Mouse (Mus musculus) gastrocnemius, adult 2 months (tissue): ENCODE measurements around the gene Hoxb1. TPM values are rescaled to one million over a fixed set of nuclear protein-coding genes. Genes with fewer than 3 reads are reported as not detected.
A peak's percentile ranks its signal among the peaks of the same experiment; 100 is the strongest.

ENCODE experiments used
- DNase-seq: peaks from one replicate; pipeline ENCODE4 v3.0.0; 2022
- H3K27ac ChIP-seq: fragments of 200-600 bp; 2 replicates; pipeline ENCODE4 v1.8.1; 2022; ENCODE audit warnings: mild to moderate bottlenecking
- H3K4me3 ChIP-seq: fragments of 200-600 bp; 2 replicates; pipeline ENCODE4 v1.8.1; 2022; ENCODE audit warnings: mild to moderate bottlenecking, moderate library complexity
- CTCF ChIP-seq: fragments of 200-600 bp; IDR thresholded peaks from 2 replicates; pipeline ENCODE4 v1.8.1; 2022; ENCODE audit warnings: antibody characterized with exemption, mild to moderate bottlenecking, moderate library complexity
- intact Hi-C: fragments of 180-260 bp; cut with DNase I; formaldehyde crosslinking; loops from one replicate; pipeline ENCODE4 v1.15.1; 2025
- microRNA-seq: library from miRNA; unstranded; fragments of <30 nt; microRNA quantifications from one replicate; pipeline ENCODE4 v1.2.0, GENCODE M21; 2021
- total RNA-seq, 2 experiments: library from RNA; stranded (reverse); gene quantifications; 2 replicates each; pipeline ENCODE4 v1.2.3; 2021

The Hoxb1 gene
- total RNA-seq, 2 experiments from 2014 or later: not detected

DNA sequence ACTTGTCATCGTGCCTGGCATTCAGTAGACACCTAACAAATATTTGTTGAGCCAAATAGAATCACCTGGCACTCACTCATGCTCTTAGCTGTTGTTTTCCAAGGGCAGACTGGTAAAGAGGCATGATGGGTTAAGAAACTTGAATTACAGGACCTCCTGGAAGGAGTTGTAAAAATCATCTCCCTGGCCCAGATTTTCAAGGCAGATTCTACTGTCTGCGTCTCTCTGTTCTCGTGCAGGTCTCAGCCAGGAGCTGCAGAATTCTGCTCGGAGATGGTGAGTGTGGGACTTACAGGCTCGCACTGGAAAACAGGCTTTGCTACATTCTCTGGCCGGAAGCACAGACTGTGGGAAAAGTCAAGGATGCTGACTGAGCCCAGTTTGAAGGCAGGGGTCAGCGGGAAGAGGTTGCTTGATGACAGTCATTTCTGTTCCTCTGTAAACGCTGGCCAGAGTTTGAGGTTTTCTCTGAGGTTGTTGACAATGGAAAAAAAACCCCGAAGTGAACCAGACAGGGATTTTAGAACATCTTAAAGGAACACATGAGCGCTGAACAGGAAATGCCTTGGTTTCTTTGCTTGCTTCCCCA lies 38.6 kb downstream of the Hoxb1 start:
- intact Hi-C loops: no loop called here
- no peak for DNase-seq
- no peak overlapping the region for H3K4me3 ChIP-seq
- peak overlapping the region; percentile 20; the same call in 1 of the 2 replicates for H3K27ac ChIP-seq
- no peak for TF ChIP-seq CTCF

DNA sequence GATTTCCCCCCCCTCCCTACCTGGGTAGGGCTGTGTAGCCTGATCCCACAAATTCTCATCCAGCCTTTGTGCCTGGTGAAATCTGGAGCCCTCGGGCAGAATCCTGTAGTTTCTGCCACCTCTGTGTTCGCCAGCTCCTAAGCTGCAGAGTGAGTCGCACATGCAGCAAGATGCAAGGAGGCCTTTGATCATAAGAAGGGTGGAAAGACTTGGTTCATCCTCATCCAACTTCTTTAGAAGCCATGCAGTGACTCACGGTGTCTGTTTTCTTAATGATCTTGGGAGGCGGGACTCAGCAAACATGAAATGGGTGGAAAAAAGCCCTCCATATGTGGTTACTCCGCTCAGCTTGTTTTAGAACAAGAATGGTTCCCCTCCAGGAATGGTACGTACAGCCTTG lies 39.3 kb downstream of the Hoxb1 start:
- Histone ChIP-seq H3K4me3 (no peak overlapping the region), H3K27ac (no peak overlapping the region)
- TF ChIP-seq CTCF: no peak
- intact Hi-C loops: loop anchor here (5.0 kb wide), 2 partner anchors 53 to 103 kb away; partner anchors contain the start of genes Hoxb2 and Hoxb5
- no peak for DNase-seq

DNA sequence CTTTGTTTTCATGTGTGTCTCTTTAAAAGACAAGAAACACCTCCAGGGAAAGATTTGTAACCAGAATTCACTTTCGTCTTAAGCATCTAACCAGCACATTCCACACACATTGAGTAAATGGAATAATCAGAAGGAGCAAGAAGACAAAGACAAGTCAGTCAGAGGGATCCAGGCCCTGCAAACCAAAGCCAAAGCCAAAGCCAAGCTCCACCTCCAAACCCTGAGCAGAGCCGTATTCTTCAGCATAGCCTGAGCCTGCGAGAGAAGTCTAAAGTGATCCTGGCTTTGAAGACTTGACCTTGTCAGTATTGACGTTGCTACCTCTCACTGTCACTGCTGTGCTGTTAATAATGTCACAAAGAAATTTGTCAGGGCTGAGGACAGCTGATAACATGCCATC lies 40.0 kb downstream of the Hoxb1 start:
- H3K4me3 ChIP-seq: no peak overlapping the region
- no peak for DNase-seq
- intact Hi-C loops: loop anchor here (5.0 kb wide), 2 partner anchors 53 to 103 kb away; partner anchors contain the start of genes Hoxb2 and Hoxb5
- H3K27ac ChIP-seq: no peak overlapping the region
- TF ChIP-seq CTCF: no peak

DNA sequence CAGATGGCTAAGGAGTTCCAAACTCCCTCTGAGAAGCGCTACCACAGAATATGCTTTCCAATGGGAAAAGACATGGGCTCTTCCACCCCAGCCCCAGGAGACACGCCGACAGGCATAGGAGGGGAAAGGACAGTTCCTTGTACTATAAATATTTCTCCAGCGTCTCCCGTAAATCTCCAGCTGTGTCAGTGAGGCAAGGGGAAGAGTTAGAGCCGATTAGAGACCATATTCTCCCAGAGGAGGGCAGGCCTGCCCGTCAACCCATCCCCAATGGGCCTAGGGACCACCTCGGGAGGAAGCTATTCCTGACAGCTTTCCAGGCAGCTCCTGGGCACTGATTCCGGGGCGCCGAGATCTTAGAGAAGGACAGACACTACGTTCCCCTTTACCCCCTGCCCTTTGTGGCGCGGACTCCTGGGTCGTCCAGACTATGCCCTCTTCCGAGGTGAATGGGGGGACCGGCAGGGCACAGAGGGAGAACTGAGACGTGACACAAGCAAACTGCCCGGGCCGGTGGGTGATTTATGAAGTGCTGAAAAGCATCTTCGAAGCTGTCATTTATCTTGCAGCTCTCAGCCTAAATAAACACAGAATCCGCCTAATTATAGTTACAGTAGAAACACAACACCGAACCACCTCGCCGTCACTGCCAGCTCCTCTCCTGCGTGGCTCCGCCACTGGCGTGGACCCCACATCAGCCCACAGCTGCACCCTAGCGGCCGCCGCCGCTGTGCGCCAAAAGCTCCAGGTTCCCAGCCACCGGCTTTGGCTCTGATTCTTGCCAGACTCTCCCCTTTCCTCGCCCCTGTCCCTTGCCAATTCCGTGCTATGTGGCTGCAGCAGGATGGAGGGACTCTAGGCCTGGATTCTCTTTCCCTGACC lies 41.9 kb downstream of the Hoxb1 start:
- H3K4me3 ChIP-seq: peak overlapping the region; percentile 52
- peak overlapping the region; percentile 46 for H3K27ac ChIP-seq
- intact Hi-C loops: loop anchor here (5.0 kb wide), 2 partner anchors 55 to 105 kb away; partner anchors contain the start of genes Hoxb2 and Hoxb5
- peak; percentile 90 for DNase-seq
- TF ChIP-seq CTCF: peak; percentile 81

DNA sequence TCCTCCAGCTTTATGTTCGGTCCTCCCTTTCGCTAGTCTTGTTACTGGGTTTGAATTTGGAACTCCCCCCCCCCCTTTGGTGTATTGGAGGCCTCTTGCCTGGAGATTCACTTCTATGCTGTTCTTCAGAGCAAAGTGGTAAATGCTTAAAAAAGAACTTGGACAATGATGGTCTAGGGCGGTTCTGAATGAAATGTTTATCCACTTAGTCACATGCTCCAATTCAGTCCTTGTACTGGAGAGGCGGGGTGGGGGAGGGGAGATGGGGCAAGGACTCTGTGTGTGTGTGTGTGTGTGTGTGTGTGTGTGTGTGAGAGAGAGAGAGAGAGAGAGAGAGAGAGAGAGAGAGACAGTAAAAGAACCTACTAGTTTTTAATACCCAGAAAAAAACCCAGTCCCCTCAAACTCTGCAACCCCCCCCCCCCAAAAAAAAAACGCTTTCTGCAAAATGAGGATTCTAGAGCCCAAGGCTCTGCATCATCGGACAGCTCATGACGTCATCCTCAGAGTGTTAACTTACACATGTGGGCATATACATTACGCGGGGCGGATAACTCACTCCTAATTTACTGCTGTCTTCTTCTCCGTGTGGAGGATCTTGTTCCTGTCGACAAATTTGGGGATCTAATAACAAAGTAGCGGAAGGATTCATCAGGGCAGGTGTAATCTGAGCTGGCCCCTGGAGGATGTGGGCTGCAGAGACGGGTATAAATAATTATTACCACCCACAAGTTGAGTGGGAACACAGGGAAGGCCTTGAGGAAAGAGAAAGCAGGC lies 42.9 kb downstream of the Hoxb1 start:
- DNase-seq: no peak
- Histone ChIP-seq H3K27ac (peak overlapping the region; percentile 46), H3K4me3 (peak overlapping the region; percentile 52; the same call in 1 of the 2 replicates)
- intact Hi-C loops: loop anchor here (5.0 kb wide), 2 partner anchors 56 to 106 kb away; partner anchors contain the start of genes Hoxb2 and Hoxb5
- TF ChIP-seq CTCF: no peak

DNA sequence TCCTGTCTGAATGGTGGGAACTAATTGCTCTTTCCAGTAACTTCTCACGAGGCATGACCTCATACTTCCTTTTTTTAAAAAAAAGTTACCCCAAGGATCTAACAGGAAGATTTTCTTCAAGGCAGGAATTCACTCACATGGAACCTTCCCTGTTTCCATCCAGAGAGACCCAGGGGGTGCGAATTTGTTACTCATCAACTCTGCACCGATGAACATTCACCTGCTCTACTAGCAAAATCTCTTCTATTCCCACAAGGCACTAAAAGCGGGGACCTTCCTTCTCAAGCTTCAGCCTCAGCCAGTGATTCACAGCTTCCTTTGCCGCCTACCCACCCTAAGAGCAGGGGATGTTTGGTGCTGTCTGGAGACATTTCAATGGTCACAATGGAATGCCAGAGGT lies 45.5 kb downstream of the Hoxb1 start:
- H3K4me3 ChIP-seq: no peak overlapping the region
- TF ChIP-seq CTCF: no peak
- intact Hi-C loops: no loop called here

DNA sequence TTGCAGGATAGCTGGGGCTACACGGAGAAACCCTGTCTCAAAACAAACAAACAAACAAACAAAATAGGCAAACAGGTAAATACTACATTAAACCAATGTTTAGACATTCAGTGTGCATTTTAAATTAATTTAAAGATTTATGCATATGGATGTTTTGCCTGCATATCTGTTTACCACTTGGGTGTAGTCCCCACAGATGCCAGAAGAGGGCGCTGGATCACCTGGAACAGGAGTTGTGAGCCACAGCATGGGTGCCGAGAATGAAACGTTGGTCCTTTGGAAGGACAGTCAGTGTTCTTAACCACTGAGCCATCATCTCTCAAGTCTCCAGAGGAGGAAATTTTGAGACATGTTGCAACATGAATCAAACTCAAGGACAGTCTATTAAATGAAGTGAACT lies 46.4 kb downstream of the Hoxb1 start:
- Histone ChIP-seq H3K27ac (no peak overlapping the region), H3K4me3 (no peak overlapping the region)
- intact Hi-C loops: no loop called here
- no peak for DNase-seq
- TF ChIP-seq CTCF: peak; percentile 13; the same call in 1 of the 2 replicates

More for the DNA sequence above, 45.5 kb downstream of the Hoxb1 start:
- DNase-seq: no peak
- H3K27ac ChIP-seq: no peak overlapping the region

DNA sequence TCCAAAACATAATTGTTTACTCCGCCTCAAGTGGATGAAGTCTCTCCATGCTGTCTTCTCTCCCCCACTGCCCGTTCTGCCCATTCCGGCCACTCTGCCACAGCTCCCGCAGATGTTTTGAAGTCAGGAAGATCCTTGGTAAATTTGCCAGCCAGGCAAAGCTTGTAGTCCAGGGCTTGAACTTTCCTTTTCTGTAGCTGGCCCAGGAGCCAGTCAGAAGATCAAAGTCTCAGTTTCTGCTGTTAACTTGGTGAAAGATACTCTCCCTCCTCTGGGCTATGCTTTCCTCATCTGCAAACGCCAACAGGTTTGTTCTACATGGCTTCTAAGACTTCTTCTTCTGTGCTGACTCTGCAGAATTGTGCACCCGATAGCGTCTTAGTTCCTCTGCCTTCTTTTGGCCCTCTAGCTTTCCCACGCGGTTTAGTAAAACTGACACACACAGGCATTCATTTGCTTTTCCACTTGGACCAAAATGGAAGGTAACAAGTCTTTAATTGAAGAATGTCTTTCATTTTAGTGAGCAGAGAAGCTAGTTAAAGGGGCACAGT lies 47.5 kb downstream of the Hoxb1 start:
- DNase-seq: no peak
- H3K27ac ChIP-seq: no peak overlapping the region
- intact Hi-C loops: no loop called here
- no peak for TF ChIP-seq CTCF
- H3K4me3 ChIP-seq: peak overlapping the region; percentile 39

DNA sequence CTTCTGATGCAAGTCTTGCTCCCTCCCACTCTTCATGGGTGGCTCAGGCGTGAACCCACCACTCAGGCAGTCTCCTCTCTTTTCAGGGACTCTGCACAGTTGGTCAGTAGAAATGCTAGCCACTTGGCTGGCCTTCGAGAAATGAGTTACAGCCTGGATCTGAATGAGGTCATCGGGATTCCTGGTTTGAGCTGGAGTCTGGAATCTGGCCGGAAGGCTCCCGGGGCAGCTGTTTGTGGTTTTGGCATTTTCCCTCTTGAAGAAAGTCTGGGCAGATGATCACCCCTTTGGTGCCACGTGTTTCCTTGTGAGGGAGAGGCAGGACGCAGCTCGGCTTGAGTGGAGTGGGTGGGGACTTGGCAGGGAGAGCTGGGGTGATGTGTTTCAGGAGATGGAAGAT lies 48.0 kb downstream of the Hoxb1 start:
- H3K27ac ChIP-seq: no peak overlapping the region
- intact Hi-C loops: no loop called here
- no peak for TF ChIP-seq CTCF

DNA sequence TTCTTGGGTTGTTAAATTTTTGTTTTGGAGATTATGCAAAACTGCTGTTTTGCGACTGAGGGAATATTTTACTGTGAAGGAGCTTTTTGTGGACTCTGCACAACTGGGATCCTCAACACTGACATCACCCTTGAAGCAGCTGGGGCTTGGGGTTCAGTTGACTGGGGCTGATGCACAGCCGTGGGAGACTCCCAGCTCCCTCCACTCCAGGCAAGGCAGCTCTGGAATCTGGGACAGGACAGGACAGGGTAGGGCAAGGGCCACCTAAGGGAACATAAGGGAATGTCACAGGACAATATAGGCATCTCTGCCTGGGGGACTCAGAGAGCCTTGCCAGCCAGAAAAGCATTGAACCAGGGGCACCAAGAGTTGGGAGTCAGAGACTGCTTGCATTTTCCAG lies 48.5 kb downstream of the Hoxb1 start:
- DNase-seq: peak; percentile 38
- H3K27ac ChIP-seq: 0 out of 2 replicates have a peak overlapping the region, but pooled peaks have one; percentile 0

More for the DNA sequence above, 48.0 kb downstream of the Hoxb1 start:
- peak overlapping the region; percentile 39 for H3K4me3 ChIP-seq
- DNase-seq: peak; percentile 86

More for the DNA sequence above, 48.5 kb downstream of the Hoxb1 start:
- intact Hi-C loops: no loop called here
- TF ChIP-seq CTCF: no peak
- H3K4me3 ChIP-seq: no peak overlapping the region

Small RNA genes lying within 50 kb of the gene (microRNA-seq; reads per million reads assigned to microRNA genes)
- gene Mir10a: 8,858 reads per million, percentile 92 among the genes with 10 or more reads in this experiment

Other genes with a start within 250 kb of the Hoxb1 start
- gene Ttll6, start 232.0 kb upstream of the Hoxb1 start, total RNA-seq: not detected
- gene Hoxb13, start 171.4 kb upstream of the Hoxb1 start, total RNA-seq: not detected
- gene Hoxb9, start 94.3 kb upstream of the Hoxb1 start, total RNA-seq: under 1 TPM in 1 of 2 experiments, not detected in 1; 0.14 TPM
- gene Hoxb8, start 83.8 kb upstream of the Hoxb1 start, total RNA-seq: under 1 TPM; 0.14 to 0.23 TPM
- gene Hoxb7, start 79.1 kb upstream of the Hoxb1 start, total RNA-seq: under 1 TPM; 0.47 to 0.56 TPM
- gene Hoxb6, start 73.3 kb upstream of the Hoxb1 start, total RNA-seq: under 1 TPM; 0.56 to 0.64 TPM
- under 1 TPM; 0.26 to 0.28 TPM for gene Hoxb5, start 62.4 kb upstream of the Hoxb1 start, total RNA-seq
- under 1 TPM; 0.31 to 0.38 TPM for gene Hoxb4, start 47.5 kb upstream of the Hoxb1 start, total RNA-seq
- under 1 TPM; 0.22 to 0.51 TPM for gene Hoxb3, start 42.4 kb upstream of the Hoxb1 start, total RNA-seq
- under 1 TPM; 0.15 to 0.20 TPM for gene Hoxb2, start 15.2 kb upstream of the Hoxb1 start, total RNA-seq
- not detected for gene Skap1, start 98.8 kb downstream of the Hoxb1 start, total RNA-seq